Mouse (Mus musculus): ENCODE data around the gene Mertk.

Mertk gene

GRCm38 (mm10) chr2:128698693-128699181 lies at the start of gene Mertk:
TSS of gene Mertk (plus strand) at chr2:128698956.
- in situ Hi-C loops (cut with MboI, MseI) = loop anchor here (5.0 to 10.0 kb wide), 3 partner anchors 49 to 206 kb away; partner anchors contain the start of gene Tmem87b (in 2 of the 2)

- in situ Hi-C loops (cut with MboI, MseI) = no loop called here
Observed at GRCm38 (mm10) chr2:128680661-128681060, 18.1 kb upstream of the Mertk start.

GRCm38 (mm10) chr2:128686921-128687557 lies 11.7 kb upstream of the Mertk start, which contains the start of gene Anapc1:
TSS of gene Anapc1 (minus strand) at chr2:128687391.
- in situ Hi-C loops (cut with MboI, MseI) = no loop called here

- in situ Hi-C loops (cut with MboI, MseI) = no loop called here
Observed at GRCm38 (mm10) chr2:128687558-128688120, 11.1 kb upstream of the Mertk start.

GRCm38 (mm10) chr2:128692336-128692735 lies 6.4 kb upstream of the Mertk start:
- in situ Hi-C loops (cut with MboI, MseI) = loop anchor here in 1 of 2 experiments (10.0 kb wide), 1 partner anchor 212 kb away; no protein-coding TSS in a partner anchor

- in situ Hi-C loops (cut with MboI, MseI) = loop anchor here in 1 of 2 experiments (10.0 kb wide), 1 partner anchor 212 kb away; no protein-coding TSS in a partner anchor
Observed at GRCm38 (mm10) chr2:128692771-128693170, 6.0 kb upstream of the Mertk start.

GRCm38 (mm10) chr2:128693236-128693635 lies 5.5 kb upstream of the Mertk start:
- in situ Hi-C loops (cut with MboI, MseI) = loop anchor here in 1 of 2 experiments (10.0 kb wide), 1 partner anchor 212 kb away; no protein-coding TSS in a partner anchor

GRCm38 (mm10) chr2:128693828-128694227 lies 4.9 kb upstream of the Mertk start:
- in situ Hi-C loops (cut with MboI, MseI) = loop anchor here in 1 of 2 experiments (10.0 kb wide), 1 partner anchor 211 kb away; no protein-coding TSS in a partner anchor

GRCm38 (mm10) chr2:128694548-128694947 lies 4.2 kb upstream of the Mertk start:
- in situ Hi-C loops (cut with MboI, MseI) = loop anchor here in 1 of 2 experiments (10.0 kb wide), 1 partner anchor 210 kb away; no protein-coding TSS in a partner anchor

GRCm38 (mm10) chr2:128696426-128696825 lies 2.3 kb upstream of the Mertk start:
- in situ Hi-C loops (cut with MboI, MseI) = loop anchor here (5.0 to 10.0 kb wide), 3 partner anchors 51 to 208 kb away; partner anchors contain the start of gene Tmem87b (in 2 of the 2)

GRCm38 (mm10) chr2:128697047-128697446 lies 1.7 kb upstream of the Mertk start:
- in situ Hi-C loops (cut with MboI, MseI) = loop anchor here (5.0 to 10.0 kb wide), 3 partner anchors 50 to 208 kb away; partner anchors contain the start of gene Tmem87b (in 2 of the 2)

GRCm38 (mm10) chr2:128697566-128697965 lies 1.2 kb upstream of the Mertk start:
- in situ Hi-C loops (cut with MboI, MseI) = loop anchor here (5.0 to 10.0 kb wide), 3 partner anchors 50 to 207 kb away; partner anchors contain the start of gene Tmem87b (in 2 of the 2)

GRCm38 (mm10) chr2:128698140-128698692 lies 540 bp upstream of the Mertk start:
- in situ Hi-C loops (cut with MboI, MseI) = loop anchor here (5.0 to 10.0 kb wide), 3 partner anchors 49 to 207 kb away; partner anchors contain the start of gene Tmem87b (in 2 of the 2)

GRCm38 (mm10) chr2:128699201-128699885 lies 587 bp downstream of the Mertk start:
- in situ Hi-C loops (cut with MboI, MseI) = loop anchor here (5.0 to 10.0 kb wide), 3 partner anchors 48 to 205 kb away; partner anchors contain the start of gene Tmem87b (in 2 of the 2)

- in situ Hi-C loops (cut with MboI, MseI) = no loop called here
Observed at GRCm38 (mm10) chr2:128704474-128704873, 5.7 kb downstream of the Mertk start.

GRCm38 (mm10) chr2:128709264-128709663 lies 10.5 kb downstream of the Mertk start:
- in situ Hi-C loops (cut with MboI, MseI) = no loop called here

- in situ Hi-C loops (cut with MboI, MseI) = loop anchor here in 1 of 2 experiments (5.0 kb wide), 1 partner anchor 92 kb away; no protein-coding TSS in a partner anchor
Observed at GRCm38 (mm10) chr2:128710609-128711008, 11.9 kb downstream of the Mertk start.

- in situ Hi-C loops (cut with MboI, MseI) = loop anchor here in 1 of 2 experiments (5.0 kb wide), 1 partner anchor 89 kb away; no protein-coding TSS in a partner anchor
Observed at GRCm38 (mm10) chr2:128712940-128713339, 14.2 kb downstream of the Mertk start.

- in situ Hi-C loops (cut with MboI, MseI) = loop anchor here in 1 of 2 experiments (5.0 kb wide), 1 partner anchor 89 kb away; no protein-coding TSS in a partner anchor
Observed at GRCm38 (mm10) chr2:128713548-128714003, 14.8 kb downstream of the Mertk start.

- in situ Hi-C loops (cut with MboI, MseI) = loop anchor here in 1 of 2 experiments (5.0 kb wide), 1 partner anchor 88 kb away; no protein-coding TSS in a partner anchor
Observed at GRCm38 (mm10) chr2:128714724-128715241, 16.0 kb downstream of the Mertk start.
